27 mouse cellular contexts compared by ENCODE assay signal in the genomic region with DNA sequence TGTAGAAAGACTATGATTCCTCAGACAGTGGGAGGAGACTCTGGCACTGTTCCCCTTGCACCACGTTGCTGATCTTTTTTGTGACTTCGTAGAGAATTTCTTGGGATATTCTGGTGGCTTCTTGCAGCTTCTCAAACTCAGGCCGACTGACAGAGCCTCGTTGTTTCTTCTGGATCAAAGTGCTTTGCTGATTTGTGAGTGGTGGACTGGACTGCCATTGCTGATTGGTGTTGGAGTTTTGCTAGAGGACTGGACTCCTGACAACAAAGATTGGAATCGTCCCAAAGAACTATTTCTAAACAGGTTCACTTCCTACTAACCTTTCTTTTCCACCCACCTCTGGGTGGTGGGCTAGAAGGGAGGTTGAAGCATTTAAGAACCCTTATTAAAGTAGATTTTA. TPM values are rescaled to one million over a fixed set of nuclear protein-coding genes. Genes with fewer than 3 reads are reported as not detected.
"Had no signal": no experiment of that assay in that cellular context is flagged by ENCODE, and none has a peak within 500 bp of the region (broad histone marks: within the 10 kb centered on the region; RNA-seq: fewer than 3 reads in every experiment).

No protein-coding gene starts in this region.

- H3K27ac ChIP-seq: embryonic facial prominence, embryonic 10.5 days; embryonic facial prominence, embryonic 12.5 days; embryonic facial prominence, embryonic 13.5 days; embryonic facial prominence, embryonic 15.5 days; forebrain, embryonic 10.5 days; forebrain, embryonic 12.5 days; forebrain, embryonic 13.5 days; forebrain, embryonic 15.5 days; gastrocnemius, adult 2 months; heart, adult 2 months; heart, embryonic 10.5 days had no signal

- H3K4me2 ChIP-seq: embryonic facial prominence, embryonic 12.5 days; embryonic facial prominence, embryonic 13.5 days; embryonic facial prominence, embryonic 15.5 days; forebrain, embryonic 12.5 days; forebrain, embryonic 13.5 days; forebrain, embryonic 15.5 days had no signal

- ATAC-seq: forebrain, embryonic 13.5 days; forebrain, embryonic 14.5 days; forebrain, embryonic 15.5 days; forebrain, embryonic 16.5 days; forebrain, postnatal 0 days had no signal

- H3K4me1 ChIP-seq: embryonic facial prominence, embryonic 10.5 days; embryonic facial prominence, embryonic 12.5 days; embryonic facial prominence, embryonic 15.5 days; forebrain, embryonic 12.5 days; forebrain, embryonic 15.5 days had no signal

- H3K9me3 ChIP-seq: embryonic facial prominence, embryonic 10.5 days; embryonic facial prominence, embryonic 12.5 days; embryonic facial prominence, embryonic 13.5 days; embryonic facial prominence, embryonic 15.5 days; forebrain, embryonic 10.5 days; forebrain, embryonic 12.5 days; forebrain, embryonic 13.5 days; forebrain, embryonic 15.5 days; heart, embryonic 10.5 days had no signal

- H3K9ac ChIP-seq: embryonic facial prominence, embryonic 12.5 days; embryonic facial prominence, embryonic 13.5 days; embryonic facial prominence, embryonic 15.5 days; forebrain, embryonic 12.5 days; forebrain, embryonic 13.5 days; forebrain, embryonic 15.5 days; forebrain, postnatal 0 days had no signal

- H3K27me3 ChIP-seq: embryonic facial prominence, embryonic 12.5 days; embryonic facial prominence, embryonic 13.5 days; embryonic facial prominence, embryonic 15.5 days; forebrain, embryonic 12.5 days; forebrain, embryonic 13.5 days; forebrain, embryonic 15.5 days had no signal

- H3K36me3 ChIP-seq: embryonic facial prominence, embryonic 12.5 days; forebrain, embryonic 15.5 days had no signal

- H3K4me3 ChIP-seq: embryonic facial prominence, embryonic 10.5 days; embryonic facial prominence, embryonic 12.5 days; embryonic facial prominence, embryonic 13.5 days; embryonic facial prominence, embryonic 15.5 days; erythroblast, embryonic 14.5 days; forebrain, embryonic 10.5 days; forebrain, embryonic 12.5 days; forebrain, embryonic 13.5 days; forebrain, embryonic 15.5 days; gastrocnemius, adult 2 months; heart, adult 2 months; heart, embryonic 10.5 days had no signal

- DNase-seq: cerebellum, adult 9-10 months; cerebellum, adult 9-11 months; cerebellum, postnatal 10 days; cerebellum, postnatal 14 days; cerebellum, postnatal 25 days; cerebellum, postnatal 36 days; embryo, embryonic 11 days; forebrain, postnatal 0 days; gastrocnemius, adult 2 months; gastrocnemius, postnatal 10 days; gastrocnemius, postnatal 14 days; gastrocnemius, postnatal 25 days; gastrocnemius, postnatal 36 days; heart, adult 18-20 months; heart, adult 2 months had no signal

RNA-seq across cellular contexts. Expression of a gene that starts 57.2 kb away (rescaled TPM):
- polyA plus RNA-seq: erythroblast, embryonic 14.5 days had no signal
